Mouse (Mus musculus) mouse embryonic stem cell (cell line): ENCODE measurements around the gene Ctbp2.

Source experiments
- in situ Hi-C, 2 experiments: fragments of 300-500 bp; cut with MboI; formaldehyde crosslinking; loops; 1 replicate in 1 of 2; 3 replicates in 1 of 2; pipeline ENCODE4 v1.14.3; 2019 to 2020; ENCODE audit warnings: low sequenced_read_pairs in 2 of 2, low pct_unique_long_range_greater_than_20kb in 1 of 2, mixed read lengths in 1 of 2; ENCODE audit not compliant: unreplicated experiment in 1 of 2

Ctbp2 gene

DNA sequence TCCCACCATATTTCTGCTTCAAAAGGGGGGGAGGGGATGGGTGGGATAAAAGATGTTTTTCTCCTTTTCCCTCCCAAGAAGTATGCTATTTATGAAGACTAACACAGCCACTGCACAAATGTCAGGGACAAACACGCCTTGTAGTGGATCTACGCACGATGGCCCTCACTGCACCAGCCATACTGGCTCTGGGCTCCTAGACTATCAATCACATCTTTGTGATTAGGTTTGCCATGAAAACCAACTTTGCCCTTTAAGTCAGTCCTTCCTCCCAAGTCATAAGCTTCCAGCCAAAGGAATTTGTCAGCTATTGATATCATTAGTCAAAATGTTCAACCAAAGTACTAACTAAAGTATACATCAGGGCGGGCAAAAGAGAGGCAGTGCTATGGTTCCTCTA lies 96.2 kb downstream of the Ctbp2 start:
- in situ Hi-C loops, result no loop called here

DNA sequence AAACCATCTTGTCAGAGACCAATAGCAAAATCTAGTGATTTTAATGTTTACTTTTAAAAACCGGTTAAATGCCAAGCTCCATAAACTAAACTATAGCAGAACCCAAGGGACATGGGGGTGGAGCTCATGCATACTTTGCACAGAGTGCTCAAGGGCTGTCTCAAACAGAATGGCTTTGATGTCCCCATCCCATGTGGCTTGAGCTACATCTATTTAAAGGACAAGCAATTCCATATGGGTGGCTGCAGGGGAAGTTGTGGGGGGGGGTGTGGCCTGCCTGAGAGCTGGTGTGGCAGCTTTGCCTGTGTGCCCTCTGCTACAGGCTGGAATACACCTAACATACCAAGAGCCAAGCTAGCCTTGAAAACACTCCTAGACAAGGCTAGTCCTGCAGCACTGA lies 99.5 kb downstream of the Ctbp2 start:
- in situ Hi-C loops, result no loop called here

DNA sequence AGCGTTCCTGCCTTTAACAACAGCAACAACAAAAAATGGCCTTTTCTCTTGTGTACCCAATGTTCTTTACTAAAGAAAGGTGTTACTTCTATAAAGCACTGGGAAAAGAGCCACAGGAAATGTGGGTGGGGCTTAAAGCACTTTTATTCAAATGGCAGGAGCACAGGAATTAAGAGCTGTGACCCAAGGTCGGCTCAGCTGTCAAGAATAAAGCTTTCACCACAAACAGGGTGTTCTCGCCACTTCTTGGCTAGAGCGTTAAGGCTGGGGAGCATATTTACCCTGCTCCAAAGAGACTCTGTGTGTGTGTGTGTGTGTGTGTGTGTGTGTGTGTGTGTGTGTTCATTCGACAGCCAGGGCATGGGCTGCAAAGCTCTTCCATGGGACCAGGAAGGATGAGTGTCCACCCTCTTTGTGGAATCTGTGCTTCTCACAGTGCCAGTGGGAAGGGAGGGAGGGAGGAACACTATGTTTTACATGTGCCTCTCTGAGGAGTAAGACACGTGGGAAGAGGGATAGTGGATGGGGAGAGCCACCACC lies 104.6 kb downstream of the Ctbp2 start:
- in situ Hi-C loops, result no loop called here

DNA sequence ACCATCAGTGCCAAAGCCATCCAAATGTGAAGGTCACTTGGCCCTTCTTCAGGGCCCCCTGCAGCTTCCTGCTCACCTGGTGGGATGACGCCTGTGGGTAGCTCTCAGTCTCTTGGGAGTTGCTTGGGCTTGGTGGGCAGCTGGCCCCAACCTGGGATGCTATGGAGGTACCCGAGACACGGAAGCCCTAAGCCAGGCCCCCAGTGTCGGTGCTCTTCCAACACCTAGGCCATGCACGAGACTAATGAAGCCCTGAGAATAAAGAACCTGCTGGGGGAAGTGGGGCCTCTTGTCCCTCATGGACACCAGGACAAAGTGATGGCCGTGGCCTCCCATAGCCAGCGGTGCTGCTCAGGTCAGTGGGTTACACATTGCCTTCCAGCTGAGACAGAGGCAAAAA lies 105.2 kb downstream of the Ctbp2 start:
- in situ Hi-C loops, result no loop called here

DNA sequence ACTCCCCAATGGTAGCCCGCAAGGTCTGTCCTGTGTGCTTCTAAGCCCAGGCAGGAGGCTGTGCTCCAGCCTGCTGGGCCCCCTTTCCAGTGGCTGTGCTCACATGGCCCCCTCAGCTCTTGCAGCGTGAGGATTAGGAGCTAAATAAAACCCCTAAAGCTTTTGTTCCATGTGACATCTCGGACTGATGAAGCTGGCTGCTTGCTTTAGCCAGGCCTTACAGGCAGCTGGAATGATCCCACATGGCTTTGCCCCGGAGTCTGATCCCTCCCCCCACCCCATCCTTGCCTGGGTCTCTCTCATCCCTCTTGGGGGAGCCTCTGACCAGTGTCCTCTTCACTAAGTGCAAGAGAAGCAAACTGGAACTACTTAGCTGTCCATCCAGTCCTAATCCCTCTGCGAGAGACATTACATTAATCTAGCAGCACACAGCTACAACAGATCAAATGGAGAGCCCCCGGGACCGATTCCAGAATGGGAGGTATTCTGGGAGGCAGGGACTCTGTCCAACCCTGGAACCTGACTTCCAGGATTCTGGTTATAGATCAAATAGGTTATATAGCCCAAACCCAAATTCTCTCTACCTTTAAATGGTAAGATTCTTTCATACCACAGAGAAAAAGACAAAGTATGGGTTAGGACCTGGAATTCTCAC lies 108.6 kb downstream of the Ctbp2 start:
- in situ Hi-C loops, result no loop called here

DNA sequence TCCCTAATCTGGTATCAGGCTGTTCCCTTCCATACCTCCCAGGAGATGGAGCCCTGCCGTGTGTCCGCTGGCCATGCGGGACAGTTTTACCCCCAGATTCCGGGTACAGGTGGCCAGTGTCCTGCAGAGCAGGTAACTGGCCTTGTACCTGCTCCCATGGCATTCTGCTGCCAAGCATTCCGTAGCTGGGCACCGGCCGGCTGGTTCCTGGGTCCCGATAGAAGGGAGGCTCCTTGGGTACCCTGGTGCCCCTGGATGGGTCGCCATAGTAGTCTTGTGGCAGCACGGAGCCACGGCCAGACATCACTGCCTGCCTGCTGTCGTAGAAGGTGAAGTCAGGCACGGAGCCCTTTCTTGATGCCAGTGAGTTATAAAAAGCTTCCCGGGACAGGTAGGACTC lies 109.5 kb downstream of the Ctbp2 start:
- in situ Hi-C loops, result no loop called here

DNA sequence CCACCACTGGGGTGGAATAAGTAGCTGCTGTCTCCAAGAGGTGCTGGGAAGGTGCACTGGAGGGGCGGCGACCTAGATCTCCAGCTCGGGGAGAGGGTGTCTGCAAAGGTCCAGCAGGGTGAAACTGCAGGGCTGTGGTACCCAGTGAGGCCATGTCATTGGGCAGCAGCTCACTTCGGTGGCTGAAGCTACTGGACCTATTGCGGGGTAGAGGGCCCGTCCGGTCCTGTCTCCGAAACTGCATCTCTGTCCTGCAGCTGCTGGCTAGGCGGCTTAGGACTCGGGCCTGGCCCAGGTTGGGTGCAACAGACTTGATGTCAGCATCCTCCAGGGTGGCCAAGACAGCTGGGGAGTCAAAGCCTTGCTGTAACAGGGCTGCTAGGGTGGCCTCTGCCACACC lies 110.2 kb downstream of the Ctbp2 start:
- in situ Hi-C loops, result no loop called here

DNA sequence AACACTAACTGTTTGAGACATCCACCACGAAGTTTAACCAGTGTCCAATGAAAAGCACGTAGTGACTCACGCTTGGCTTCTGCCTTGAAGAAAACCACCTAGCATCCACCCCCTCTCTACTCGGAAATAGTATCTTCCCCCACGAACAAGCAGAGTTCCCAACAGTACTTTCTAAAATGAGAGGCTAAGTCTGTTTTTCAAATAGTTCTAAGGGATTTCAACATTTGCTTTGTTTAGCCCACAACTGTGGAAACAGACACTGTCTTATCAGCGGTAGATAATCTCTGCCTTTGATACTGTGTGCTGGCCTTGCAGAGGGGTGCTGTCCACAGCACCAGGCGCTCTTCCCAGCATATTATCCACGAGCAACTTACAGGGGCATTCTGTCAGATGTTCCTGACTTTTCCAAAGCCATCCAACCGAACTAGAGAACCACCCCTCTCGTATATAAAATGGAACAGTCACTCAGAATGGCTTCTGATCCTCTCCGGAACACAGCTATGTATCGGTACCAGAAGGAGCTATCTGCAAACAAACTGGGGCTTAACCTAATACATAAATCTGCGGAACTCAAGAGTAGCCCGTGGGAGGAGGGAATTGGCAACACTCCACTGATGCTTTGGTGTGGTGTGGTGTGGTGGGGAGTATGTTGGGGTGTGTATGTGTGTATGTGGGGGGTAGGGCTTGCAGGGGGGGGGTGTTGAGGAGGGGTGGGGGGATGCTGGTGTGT lies 111.4 kb downstream of the Ctbp2 start:
- in situ Hi-C loops, result no loop called here

DNA sequence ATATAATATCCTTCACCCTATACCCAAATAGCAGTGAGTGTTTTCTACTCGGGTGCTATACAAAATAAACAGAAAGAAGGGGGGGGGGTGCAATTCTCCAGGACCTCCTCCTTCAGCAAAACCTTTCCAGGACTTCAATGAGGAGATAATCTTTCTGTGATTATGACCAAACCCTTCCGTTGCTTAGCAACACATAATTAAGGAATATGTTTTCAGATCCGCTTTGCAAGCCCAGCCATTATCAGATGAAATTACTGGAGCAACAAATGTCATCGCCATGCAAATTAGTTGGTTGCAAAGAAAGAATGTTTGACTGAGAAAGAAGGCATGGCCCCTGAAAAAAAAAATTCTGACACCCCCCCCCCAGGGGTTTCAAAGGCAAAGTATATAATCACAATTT lies 112.5 kb downstream of the Ctbp2 start:
- in situ Hi-C loops, result no loop called here

DNA sequence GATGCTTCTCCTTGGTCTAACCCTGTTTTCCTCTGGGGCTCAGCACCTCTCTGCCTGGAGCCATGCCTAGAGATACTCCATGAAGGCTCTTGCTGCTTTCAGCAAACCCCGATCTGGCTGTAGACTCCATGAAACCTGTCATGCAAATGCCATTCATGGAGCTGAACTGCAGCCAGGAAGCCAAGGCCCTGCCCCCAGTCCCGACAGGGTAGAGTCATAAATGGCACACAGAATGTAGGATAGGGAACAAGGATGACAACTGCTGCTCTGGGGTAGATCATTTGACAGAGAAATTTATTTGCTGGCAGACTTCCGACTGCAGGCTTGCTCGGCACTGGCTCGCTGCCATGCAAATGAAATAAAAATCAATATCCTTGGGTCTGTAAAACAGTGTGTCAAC lies 113.0 kb downstream of the Ctbp2 start:
- in situ Hi-C loops, result no loop called here

DNA sequence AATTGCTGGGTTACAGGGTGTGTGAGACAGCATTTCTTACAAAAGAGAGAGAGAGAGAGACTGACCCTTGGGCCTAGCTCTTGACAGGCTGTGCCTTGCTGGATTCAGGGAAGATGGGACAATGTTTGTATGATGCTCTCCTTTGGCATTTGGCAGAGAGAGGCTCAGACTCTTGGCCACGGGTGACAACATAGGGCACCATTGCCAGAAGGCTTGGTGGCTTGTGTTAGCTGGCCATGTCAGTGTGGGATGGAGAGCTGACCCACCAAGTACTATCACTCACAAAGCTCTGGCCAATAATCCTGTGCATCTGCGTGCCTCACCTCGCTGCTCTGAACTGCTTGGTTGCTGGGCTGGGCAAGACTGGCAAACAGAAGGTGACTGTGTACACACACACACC lies 113.7 kb downstream of the Ctbp2 start:
- in situ Hi-C loops, result no loop called here

DNA sequence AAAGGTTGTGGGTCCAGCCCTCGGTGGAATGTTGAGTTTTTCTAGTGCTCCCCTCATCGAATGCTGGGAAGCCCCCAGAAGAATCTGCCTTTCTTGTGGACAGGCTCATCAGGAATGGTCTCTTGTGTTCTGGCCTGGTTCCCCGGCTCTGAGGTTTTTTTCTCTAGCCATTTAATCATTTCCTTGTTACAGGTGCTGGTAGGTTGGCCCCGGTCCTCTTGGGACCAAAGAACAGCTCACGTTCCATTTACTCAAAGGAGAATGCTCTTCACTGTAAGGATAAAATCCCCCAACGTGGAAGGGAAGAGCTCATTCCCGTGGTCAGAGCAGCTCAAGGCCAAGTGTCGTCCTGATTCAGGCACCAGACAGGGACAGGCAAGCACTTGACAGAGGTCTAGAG lies 114.5 kb downstream of the Ctbp2 start:
- in situ Hi-C loops, result no loop called here

DNA sequence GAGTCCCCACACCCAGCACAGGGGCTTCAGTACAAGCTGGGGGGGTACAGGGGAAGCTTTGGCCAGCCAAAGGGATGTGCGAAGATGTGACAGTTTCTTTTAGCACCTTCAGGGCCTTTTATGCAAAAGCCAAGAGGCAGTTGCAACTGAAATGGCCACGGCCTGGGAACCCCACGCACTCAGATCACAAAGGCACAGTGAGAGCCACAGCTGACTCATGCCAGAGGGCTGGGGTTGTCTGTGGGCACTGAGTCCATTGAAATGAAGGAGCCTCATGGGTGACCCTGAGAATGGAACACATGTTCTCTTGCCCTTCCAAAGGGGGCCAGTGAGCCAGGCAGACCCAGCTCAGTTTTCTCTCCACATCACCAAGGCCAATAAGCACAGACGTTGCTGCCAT lies 115.5 kb downstream of the Ctbp2 start:
- in situ Hi-C loops, result no loop called here

DNA sequence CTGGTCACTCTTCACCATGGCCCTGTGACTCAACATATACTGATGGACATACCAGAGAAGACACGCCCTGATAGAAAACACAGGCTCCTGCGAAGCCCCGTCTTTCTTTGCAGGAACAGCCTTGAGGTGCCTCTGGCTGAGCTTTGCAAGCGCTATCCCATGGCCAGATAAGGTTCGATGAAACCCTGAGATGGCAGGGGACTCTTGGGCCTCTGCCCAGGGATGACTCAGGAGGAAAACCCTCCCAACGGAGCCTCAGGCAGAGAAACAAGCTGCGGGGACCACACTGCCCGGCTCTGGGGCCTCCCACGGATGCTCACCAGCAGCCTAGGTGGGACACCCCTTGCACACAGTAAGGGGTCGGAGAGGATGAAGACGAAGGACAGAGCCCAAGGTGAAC lies 116.8 kb downstream of the Ctbp2 start:
- in situ Hi-C loops, result no loop called here

DNA sequence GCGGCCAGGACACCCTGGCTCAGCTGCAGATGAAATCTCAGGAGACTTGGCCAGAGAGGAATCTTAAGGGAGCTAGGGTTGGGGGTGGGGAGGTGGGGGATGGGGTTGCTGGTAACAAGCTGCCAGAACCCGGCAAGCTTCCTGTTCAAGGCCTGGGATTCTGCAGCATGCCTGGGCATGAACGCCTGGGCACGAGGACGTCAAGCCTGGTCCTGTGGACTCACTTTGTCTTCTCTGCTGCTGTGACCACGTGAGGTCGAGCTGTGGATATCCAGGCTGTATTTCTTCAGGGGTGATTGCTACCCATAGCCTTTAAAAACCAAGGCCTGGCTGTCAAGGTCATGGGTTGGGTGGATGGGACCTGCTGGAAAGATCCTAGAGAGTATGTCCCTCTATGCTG lies 118.4 kb downstream of the Ctbp2 start:
- in situ Hi-C loops, result no loop called here

DNA sequence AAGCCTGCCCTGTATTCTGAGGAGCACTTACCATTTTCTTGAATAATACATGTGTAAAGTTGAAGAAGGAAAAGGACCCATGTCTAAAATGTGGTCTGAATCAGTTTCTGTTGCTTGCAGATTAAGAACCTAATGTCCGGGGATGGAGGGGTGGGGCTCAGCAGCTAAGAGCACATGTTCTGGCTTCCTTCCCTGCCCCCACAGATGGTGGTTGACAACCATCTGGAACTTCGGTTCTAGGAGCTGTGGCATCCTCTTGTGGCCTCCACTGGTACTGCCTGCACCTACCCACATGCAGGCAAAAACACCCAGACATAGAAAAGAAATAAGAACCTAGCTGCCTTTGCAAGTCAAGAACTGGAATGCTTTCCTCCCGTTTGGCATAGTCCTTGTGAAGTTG lies 120.7 kb downstream of the Ctbp2 start:
- in situ Hi-C loops, result no loop called here

DNA sequence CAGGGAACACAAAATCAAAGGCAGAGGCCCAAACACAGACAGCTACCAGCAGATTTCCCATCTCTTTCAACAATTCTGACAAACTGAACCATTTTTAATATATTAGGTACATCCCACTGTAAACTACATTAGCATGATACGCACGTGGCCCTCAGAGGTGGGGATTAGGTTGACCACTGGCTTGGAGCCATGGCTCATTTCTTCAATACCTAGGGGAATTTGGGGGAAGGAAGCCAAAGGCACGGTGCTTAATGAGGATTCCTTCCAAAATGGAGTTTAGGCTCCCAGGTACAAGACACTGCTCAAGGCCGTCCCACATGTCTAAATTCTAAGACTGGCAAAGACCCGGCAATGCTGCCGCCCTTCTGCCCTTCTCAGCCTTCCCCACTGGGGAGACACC lies 121.9 kb downstream of the Ctbp2 start:
- in situ Hi-C loops, result no loop called here

DNA sequence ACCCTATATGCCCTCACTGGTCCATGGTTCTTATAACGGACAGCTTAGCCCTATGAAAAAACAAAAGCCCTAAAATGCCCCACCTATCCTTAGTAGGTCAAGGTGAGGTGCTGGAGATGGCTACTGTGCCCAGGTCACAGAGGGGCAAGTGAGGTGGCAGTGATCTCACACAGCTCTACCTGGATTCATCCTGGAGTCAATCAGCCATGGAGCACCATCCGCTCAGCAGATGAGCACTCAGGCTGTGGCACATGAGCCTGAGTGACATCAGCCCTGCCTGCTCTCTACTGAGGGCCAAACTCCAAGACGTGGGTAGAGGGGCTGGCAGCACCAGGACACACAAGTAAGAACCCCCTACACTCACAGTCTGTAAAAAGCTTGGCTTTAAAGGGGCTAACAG lies 122.8 kb downstream of the Ctbp2 start:
- in situ Hi-C loops, result no loop called here

DNA sequence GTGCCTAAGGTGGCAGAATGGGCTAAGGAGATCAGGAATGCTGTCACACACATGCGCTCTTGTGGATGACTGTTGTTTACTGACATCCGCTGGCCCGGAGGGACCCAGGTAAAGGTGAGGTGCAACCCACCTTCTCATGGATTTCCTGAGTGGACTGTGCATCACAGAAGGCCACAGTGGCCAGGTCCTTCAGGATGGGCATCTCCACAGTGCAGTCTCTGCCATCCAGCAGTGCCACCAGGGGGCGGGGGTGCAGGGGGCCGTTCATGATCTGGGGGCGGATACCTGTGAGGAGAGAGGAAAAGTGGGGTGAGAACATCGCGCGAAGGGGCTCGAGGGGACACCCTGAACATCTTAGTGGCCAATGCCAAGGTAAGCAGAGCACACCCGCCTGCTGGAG lies 125.1 kb downstream of the Ctbp2 start:
- in situ Hi-C loops, result no loop called here

DNA sequence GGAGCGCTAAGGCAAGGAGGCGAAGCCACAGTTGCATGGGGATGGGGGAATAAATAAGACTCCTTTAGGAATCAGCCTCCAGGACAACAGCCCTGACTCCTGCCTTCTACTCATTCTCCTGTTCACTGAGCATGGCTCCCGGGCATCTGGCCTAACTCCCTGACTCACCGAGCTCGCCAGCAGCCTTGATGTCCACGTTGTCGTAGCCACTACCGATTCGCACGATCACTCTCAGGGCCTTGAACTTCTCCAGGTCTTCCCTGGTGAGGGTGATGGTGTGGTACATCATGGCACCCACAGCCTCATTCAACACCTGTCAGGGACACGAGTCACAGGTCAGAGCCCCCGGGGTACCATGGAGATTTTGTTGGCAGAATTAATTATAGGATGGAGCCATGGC lies 125.5 kb downstream of the Ctbp2 start:
- in situ Hi-C loops, result no loop called here
